Mouse (Mus musculus) urinary bladder, postnatal 14 days (tissue): ENCODE measurements around the gene 2810459M11Rik.

Source experiments
- DNase-seq: peaks from one replicate; pipeline ENCODE4 v3.0.0; 2021; ENCODE audit warnings: low spot score

Gene 2810459M11Rik

DNA sequence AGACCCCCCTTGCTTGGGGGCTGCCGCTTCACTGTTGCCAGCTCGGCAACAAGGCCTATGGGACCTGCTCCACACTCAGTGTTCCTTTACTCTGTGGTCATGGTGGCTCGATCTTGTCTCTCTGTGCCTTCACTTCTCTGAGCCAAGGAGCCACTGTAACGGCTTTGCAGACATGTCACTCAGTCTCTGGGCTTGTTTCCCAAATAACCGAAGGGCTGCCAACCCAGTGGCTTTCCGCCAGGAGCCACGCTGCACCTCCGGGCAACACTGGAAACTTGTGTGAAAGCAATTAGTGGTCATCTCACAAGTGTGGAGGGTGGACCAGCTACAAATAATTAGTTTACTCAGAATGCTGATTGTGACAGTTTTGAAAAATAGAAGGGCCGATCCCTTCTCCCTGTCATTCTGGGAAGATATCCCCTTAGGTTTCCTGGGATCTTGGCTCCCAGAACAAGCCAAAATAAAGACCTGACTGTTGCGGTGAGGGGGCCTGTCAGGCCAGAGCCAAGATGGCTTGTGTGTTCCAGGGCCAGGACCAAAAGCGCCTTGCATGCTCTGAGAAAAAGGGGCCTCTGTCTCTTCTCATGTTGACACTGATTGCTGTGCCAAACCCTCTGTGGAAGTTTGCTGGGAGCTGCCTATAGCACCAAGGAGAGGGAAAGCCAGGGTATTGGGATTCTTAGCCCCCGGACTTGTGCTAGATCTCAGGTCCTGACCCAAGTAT lies 7.7 kb downstream of the 2810459M11Rik start:
- DNase-seq = no peak

DNA sequence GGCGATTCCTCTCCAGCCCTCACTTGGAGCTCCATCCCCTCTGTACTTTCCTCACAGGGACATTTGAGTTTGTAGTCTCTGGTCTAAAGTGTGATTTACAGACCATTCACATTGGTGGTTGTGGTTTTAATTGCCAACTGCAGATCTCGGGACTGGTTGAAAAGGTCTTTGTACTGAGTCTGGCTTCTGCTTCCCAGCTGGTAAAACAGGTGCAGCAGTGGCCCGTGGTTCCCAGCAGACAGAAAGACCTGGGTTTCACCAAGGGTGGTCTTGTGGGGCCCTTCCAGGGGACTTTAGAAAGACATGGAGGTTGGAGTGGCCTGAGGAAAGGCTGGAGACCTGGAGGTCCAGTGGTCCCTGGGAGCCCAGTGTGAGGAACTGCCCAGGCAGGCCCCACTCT lies 9.3 kb downstream of the 2810459M11Rik start:
- DNase-seq = no peak

DNA sequence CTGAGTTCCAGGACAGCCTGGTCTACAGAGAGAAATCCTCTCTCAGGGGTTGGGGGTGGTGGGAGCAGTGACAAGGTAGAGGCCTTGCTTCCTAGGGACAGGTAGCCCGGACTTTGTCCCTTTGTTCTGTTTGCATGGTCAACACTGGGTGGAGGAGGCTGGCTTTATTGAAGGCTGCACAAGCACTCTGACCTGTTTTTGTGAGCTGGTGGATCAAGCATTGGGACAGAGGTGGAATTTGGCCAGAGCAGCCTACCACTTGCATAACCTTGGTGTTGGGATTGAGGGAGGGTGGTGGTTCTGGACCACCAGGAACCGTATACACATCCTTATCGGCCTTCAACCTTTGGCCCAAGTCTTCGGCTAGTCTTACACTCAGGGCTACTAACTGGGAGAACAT lies 10.6 kb downstream of the 2810459M11Rik start:
- DNase-seq = no peak

DNA sequence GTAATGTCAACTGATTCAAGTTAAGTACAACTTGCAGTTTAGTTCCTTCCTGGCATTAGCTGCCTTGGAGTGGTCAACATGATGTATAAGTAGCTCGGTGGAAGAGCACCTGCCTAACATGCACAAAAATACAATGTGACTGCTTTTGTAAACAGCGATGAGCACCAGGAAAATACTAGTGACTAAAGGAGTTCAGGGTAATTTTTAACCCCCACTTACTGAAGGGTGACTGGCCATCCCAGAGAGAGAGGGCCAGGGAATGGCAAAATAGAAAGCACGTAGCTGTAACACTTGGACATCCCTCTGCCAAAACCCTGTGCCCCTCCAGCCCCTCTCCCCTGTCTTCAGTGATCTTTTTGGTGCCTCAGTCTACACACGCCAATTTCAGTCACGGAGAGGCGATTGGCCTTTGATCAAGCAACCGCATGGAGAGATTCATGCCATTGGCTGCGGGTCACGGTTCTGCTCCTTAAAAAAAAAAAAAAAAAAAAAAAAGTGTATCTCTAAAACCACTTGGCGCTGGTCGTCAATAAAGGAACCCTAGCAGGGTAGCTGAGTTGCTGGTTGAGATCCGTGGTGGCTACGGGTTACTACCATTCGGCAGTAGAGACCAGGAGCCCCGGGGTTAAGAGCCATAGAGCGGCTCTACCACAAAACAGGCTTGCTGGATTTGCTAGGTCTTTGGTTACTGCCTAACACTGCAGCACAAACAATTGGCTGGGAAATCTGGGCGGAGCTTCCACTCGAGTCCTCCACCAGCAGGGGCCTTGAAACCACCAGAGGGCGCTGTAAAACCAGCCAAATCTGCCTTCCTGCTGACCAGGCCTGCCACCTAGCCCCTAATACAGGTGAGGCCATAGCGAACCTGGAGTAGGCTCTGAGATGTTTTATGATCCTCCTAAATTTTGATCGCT lies 13.4 kb downstream of the 2810459M11Rik start:
- peak; percentile 97 for DNase-seq

DNA sequence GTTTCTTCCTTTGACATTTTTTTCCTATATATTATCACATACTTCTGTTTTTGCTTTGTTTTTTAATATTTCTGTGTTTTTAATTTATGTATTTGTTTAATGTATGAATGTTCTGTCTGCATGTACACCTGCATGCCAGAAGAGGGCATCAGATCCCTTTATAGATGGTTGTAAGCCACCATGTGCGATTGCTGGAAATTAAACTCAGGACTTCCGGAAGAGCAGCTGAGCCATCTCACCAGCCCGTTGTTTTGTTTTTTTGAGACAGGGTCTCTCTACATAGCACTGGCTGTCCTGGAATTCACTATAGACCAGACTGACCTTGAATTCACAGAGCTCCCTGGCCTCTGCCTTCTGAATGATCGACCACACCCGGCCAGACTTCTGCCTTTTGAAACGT lies 16.9 kb downstream of the 2810459M11Rik start:
- DNase-seq = no peak

DNA sequence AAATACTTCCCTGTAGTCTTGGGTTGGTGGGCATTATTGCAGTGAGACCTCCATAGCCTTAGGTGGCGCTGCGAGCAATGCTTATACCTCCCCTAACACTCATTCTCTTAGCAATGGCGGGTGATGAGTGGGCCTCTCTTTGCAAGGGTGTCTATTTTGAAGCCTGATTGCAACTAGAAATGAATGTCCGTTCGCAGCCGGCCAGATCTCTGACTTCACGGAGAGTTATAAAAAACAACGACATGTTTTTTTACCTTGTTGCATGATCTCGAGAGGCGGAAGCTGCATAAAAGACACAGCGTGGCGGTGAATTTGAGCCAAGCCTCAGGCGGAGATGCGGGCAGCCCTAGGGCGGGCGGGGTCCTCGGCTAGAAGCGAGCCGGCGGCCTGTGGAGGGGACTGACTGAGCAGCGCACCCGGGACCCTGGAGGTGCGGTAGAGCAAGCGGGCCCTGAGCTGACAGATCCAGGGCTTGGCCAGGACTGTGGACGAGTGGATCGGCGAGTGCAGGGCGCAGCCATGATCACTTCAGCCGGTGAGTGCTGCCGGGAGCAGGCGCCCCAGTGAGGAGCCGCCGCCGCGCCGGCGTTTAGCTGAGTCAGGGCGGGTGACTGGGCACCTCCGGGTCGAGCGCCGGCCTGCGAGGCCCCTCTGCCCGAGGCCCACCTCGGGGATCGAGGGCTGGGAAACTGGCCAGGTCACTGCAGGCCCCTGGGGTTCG lies 18.8 kb downstream of the 2810459M11Rik start, which contains the start of gene Psmd1:
Gene Psmd1 (plus strand): TSS at position 117 of the 721 bp plus-strand sequence.
- DNase-seq = peak; percentile 87

DNA sequence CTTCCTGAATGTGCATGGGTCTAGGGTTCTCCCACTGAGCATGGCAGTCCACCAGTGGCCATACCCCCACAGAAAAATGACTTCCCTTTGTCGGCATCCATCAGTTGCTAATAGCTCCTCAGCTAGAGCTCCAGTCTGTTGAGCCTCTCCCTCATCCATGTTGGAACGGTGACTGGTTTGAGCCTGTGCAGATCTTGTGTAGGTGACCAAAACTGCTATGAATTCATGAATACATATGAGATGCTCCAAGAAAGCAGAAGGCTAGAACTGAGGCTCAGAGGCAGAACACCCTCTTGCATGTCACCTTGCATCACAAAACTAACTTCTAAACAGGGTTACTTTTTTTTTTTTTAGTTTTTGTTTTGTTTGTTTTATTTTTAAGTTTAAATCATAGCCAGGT lies 30.9 kb downstream of the 2810459M11Rik start:
- DNase-seq = no peak

DNA sequence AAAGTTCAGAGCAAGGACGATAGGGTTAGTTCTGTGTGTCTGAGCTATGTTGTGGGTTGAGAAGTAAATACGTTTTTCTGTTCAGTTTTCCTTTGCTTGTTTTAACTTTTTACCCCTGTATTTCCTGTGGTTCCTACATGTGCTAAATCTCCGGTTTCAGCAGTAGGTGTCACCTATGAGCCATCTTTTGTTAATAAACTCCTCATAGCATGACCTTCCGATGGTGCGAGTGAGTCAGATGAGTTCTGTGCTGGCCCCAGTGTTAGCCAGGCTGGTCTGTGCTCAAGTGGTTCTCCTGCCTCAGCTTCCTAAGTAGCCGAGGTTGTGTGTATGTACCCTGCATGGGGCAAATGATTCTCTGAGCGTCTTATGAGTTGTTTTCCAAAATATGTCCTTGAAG lies 48.8 kb downstream of the 2810459M11Rik start:
- DNase-seq = no peak

DNA sequence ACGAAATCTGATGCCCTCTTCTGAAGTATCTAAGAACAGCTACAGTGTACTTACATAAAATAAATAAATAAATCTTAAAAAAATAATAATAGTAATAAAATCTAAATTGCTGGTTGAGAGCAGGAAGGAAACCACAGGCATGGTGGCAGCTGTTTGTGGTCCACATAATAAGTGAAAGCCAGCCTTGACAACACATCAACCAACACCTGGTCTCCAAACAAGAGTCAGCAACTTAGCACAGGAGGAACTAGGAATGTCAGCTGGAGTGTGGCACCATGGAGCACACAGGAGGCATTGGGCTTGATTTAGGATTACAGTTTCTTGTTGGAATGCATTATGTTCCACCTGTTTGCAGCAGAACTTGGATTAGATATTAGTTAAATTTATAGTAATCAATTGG lies 59.4 kb downstream of the 2810459M11Rik start:
- no peak for DNase-seq
